Mouse (Mus musculus) megakaryocyte, embryonic 14.5 days (primary cell): ENCODE measurements around the gene Prkg2.

Source experiments
- FLI1 ChIP-seq: IDR thresholded peaks from 2 replicates; pipeline ENCODE4 v1.6.1; 2012; ENCODE audit warnings: low read length, inconsistent platforms, mixed read lengths
- GATA1 ChIP-seq: IDR thresholded peaks from 3 replicates; pipeline ENCODE4 v1.6.1; 2012; ENCODE audit warnings: mixed read lengths, low read length, inconsistent platforms, borderline replicate concordance

DNA sequence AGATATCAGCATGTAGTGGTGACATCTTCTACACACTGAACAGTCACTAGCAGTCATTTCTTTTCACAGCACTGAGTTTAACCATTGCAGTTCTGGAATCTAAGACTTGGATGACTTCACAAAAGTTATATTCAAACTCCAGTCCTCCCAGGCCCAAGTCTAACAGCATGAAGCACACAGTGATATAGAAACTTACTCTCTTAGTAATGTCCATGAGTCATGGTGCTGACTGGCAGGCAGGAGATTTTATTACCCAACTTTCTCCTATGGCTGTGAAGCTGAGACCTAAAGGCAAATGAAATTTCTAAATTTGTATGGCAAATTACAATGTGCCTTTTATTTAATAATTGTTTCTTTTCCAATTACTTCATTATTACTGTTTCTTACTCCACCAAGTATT is 139.2 kb downstream of the Prkg2 start:
- no peak for TF ChIP-seq GATA1
- TF ChIP-seq FLI1: no peak
